Mouse (Mus musculus) testis, adult 2 months (tissue): Measurements from ENCODE around the gene Pif1.

Experiments used
- CTCF ChIP-seq: fragments of 200-500 bp; IDR thresholded peaks from 2 replicates; pipeline ENCODE4 v1.5.1; 2012; ENCODE audit warnings: low read depth, mild to moderate bottlenecking, inconsistent platforms, low read length, moderate library complexity; ENCODE audit not compliant: control insufficient read depth, insufficient read depth, insufficient replicate concordance
- POLR2A ChIP-seq: fragments of 200-500 bp; IDR thresholded peaks from 2 replicates; pipeline ENCODE4 v1.6.1; 2012; ENCODE audit warnings: low read depth, mild to moderate bottlenecking, inconsistent platforms, low read length, moderate library complexity; ENCODE audit not compliant: control insufficient read depth

GRCm38 (mm10) chr9:65551035-65551434, 35.9 kb upstream of the Pif1 start:
- no peak for TF ChIP-seq CTCF
- no peak for TF ChIP-seq POLR2A
